Mouse (Mus musculus): ENCODE results near the gene Borcs6. TPM values are rescaled to one million over a fixed set of nuclear protein-coding genes. Genes with fewer than 3 reads are reported as not detected.

Gene Borcs6
- polyA plus RNA-seq, 1 experiment, result 22.1 TPM

DNA sequence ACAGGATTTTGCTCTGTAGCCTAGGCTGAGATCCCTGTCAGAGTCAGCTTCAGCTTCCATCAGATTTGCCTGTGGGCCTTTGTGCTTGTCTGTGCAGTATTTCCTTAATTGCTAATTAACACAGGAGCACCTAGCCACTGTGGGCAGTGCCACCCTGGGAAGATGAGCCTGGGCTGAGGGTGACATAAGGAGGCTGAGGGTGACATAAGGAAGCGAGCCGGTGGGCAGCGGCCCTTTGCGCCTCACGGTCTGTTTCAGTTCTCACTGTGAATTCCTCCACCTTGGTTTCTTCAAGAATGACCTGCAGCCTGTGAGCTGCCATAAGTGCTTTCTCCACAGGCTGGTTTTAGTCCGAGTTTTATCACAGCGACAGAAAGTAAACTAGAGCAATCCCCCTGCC lies 22.1 kb downstream of the Borcs6 start:
- DNase-seq (ENCODE audit: low read depth), result no peak
- TF ChIP-seq CTCF (IDR thresholded peaks at IDR 0.05; ENCODE audit: borderline replicate concordance, extremely low read depth, insufficient read depth, insufficient read length), result no peak
- TF ChIP-seq POLR2A (IDR thresholded peaks at IDR 0.05; ENCODE audit: borderline replicate concordance, extremely low read depth, insufficient read depth, insufficient read length, poor library complexity, severe bottlenecking), result no peak

DNA sequence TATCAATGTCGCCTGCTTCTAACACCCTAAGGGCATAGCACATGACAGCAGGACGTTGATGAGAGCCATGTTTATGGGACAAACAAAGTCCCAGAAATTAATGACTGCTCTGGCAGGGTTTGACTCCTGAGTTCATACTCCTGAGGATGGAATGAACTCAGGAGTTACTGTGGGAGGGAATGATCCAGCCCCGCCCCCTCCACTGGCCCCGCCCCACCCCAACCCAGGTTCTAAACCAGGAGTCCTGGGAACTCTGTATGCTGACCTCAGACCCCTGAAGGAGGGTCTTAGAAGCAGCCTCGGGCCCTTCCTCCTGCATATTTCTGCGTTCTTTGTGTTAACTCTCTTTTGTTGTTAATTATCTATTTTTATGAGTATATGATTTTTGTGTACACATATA lies 26.1 kb downstream of the Borcs6 start:
- no peak for TF ChIP-seq POLR2A (IDR thresholded peaks at IDR 0.05; ENCODE audit: borderline replicate concordance, extremely low read depth, insufficient read depth, insufficient read length, poor library complexity, severe bottlenecking)
- TF ChIP-seq CTCF (IDR thresholded peaks at IDR 0.05; ENCODE audit: borderline replicate concordance, extremely low read depth, insufficient read depth, insufficient read length), result no peak
- no peak for DNase-seq (ENCODE audit: low read depth)

DNA sequence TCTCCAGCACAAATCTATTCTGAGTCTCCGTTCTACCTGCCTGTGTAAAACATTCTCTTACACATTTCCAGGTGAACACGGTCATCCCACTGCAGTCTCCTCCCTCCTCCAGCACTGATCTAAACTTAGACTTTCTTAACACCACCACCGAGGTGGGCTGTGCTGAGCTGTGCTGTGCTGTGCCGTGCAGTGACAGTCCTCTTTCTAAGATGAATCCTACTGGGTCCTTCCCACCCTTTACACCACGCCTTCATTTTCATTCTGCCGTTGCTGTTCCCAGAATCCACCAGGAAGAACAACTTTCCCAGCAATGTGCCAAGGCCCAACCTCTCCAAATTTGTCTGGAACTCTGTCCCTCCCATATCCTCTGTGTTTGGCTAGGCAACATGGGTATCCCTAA lies 26.9 kb downstream of the Borcs6 start:
- TF ChIP-seq POLR2A (IDR thresholded peaks at IDR 0.05; ENCODE audit: borderline replicate concordance, extremely low read depth, insufficient read depth, insufficient read length, poor library complexity, severe bottlenecking) (no peak), CTCF (IDR thresholded peaks at IDR 0.05; ENCODE audit: borderline replicate concordance, extremely low read depth, insufficient read depth, insufficient read length) (no peak)
- no peak for DNase-seq (ENCODE audit: low read depth)

DNA sequence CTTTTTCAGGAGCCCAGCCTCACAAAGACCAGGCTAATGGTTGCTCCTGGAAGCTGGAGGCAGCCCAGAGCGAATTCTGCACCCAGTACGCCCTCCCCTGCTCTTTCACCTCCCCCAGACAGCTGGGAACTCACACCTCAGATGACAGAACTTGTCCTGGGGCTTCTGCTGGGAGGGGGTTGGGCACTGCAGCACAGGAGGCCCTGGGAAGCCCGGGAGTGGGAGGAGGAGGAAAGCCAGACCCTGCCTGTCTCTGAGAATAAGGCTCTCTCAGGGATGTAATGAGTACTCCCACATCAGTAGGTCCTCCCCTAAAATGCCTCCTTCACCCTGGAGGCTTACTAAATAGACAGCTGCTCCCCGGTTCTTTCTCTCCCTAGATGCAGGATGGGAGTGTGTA lies 27.6 kb downstream of the Borcs6 start:
- TF ChIP-seq CTCF (IDR thresholded peaks at IDR 0.05; ENCODE audit: borderline replicate concordance, extremely low read depth, insufficient read depth, insufficient read length) (no peak), POLR2A (IDR thresholded peaks at IDR 0.05; ENCODE audit: borderline replicate concordance, extremely low read depth, insufficient read depth, insufficient read length, poor library complexity, severe bottlenecking) (no peak)
- DNase-seq (ENCODE audit: low read depth), result peak; percentile 4

DNA sequence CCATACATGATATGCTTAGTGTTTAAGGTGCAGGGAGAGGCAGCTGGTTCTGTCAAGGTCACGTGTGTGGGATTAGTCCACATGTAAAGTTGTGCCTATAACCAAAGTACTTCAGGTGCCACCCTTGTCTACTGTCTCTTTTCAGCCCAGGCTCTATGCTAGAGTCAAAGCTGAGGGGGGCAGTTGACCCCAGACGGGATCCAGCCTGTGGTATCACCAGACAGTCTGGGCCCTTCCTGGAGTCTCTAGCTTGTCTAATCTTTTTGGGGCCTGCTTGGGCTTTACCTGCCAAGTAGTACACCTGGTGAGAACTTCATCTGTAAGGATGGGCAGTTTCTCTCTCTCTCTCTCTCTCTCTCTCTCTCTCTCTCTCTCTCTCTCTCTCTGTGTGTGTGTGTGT lies 28.1 kb downstream of the Borcs6 start:
- peak; percentile 1 for DNase-seq (ENCODE audit: low read depth)
- TF ChIP-seq POLR2A (IDR thresholded peaks at IDR 0.05; ENCODE audit: borderline replicate concordance, extremely low read depth, insufficient read depth, insufficient read length, poor library complexity, severe bottlenecking) (no peak), CTCF (IDR thresholded peaks at IDR 0.05; ENCODE audit: borderline replicate concordance, extremely low read depth, insufficient read depth, insufficient read length) (no peak)

DNA sequence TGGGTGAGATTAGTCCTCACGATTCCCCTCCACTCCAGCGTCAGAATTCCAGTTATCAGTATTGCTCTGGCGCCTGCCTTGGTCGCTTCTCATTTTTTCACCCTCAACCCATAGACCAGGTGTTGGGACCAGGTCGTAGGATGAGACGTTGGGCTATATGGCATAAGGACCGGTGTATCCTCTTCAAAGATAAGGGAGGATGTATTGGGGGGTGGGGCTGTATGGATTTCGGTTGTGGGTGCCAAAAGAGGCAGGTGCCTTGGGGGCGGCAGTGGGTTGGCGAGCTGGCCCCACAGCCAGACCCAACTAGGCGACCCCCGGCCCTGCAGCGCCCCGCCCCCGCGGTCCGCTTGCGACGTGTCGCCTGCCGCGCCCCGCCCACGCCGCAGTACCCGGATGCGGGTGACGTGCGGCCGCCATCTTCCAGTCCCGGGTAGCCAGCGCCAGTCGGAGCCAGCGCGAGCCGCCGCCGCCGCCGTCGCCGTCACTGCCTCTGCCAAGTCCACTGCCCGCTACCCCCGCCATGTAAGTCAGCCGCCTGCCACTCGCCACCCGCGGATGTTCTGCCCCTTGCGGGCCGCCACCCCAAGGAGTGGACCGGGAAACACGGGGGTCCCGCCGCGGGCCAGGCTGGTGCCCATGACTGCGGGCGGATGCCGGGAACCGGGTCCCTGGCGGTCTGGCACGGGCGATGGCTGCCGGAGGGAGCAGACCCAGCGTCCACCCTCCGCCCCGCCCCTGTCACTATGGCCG lies 28.8 kb downstream of the Borcs6 start, which contains the start of gene Vamp2:
Gene Vamp2, plus strand, starts transcription at position 388 of the 753 bp plus-strand sequence.
- TF ChIP-seq CTCF (IDR thresholded peaks at IDR 0.05; ENCODE audit: borderline replicate concordance, extremely low read depth, insufficient read depth, insufficient read length) (no peak), POLR2A (IDR thresholded peaks at IDR 0.05; ENCODE audit: borderline replicate concordance, extremely low read depth, insufficient read depth, insufficient read length, poor library complexity, severe bottlenecking) (peak; percentile 73)
- DNase-seq (ENCODE audit: low read depth), result peak; percentile 97

DNA sequence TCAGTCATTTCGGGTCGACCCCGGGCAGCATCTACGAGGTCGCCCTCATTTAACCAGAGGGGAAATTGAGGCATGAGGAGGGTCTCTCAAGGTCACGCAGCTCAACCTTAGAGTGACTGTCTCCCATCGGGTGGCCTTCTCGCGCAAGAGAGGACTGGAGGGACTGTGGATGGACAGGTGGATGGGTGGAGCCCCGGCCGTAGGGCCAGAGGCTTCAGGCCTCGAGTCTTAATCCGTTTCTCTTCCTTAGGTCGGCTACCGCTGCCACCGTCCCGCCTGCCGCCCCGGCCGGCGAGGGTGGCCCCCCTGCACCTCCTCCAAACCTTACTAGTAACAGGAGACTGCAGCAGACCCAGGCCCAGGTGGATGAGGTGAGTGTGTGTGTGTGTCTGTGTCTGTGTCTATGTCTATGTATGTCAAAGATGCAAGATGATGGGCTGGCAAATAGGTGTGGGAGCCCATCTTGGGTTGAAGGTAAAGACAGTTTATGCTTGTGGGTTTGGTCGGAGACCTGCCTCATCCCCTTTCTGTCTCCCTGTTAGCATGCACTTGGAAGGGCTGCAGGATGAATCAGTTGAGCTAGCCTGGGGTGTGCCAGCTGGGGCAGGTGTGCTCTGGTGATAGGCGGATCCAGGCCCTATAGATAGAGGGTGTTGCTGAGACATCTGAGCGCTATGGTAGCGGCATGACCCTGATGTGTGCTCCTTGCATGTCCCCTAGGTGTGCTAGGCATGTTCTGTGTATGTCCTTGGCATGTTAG lies 29.5 kb downstream of the Borcs6 start:
- peak; percentile 25 for DNase-seq (ENCODE audit: low read depth)
- no peak for TF ChIP-seq POLR2A (IDR thresholded peaks at IDR 0.05; ENCODE audit: borderline replicate concordance, extremely low read depth, insufficient read depth, insufficient read length, poor library complexity, severe bottlenecking)
- TF ChIP-seq CTCF (IDR thresholded peaks at IDR 0.05; ENCODE audit: borderline replicate concordance, extremely low read depth, insufficient read depth, insufficient read length), result no peak

DNA sequence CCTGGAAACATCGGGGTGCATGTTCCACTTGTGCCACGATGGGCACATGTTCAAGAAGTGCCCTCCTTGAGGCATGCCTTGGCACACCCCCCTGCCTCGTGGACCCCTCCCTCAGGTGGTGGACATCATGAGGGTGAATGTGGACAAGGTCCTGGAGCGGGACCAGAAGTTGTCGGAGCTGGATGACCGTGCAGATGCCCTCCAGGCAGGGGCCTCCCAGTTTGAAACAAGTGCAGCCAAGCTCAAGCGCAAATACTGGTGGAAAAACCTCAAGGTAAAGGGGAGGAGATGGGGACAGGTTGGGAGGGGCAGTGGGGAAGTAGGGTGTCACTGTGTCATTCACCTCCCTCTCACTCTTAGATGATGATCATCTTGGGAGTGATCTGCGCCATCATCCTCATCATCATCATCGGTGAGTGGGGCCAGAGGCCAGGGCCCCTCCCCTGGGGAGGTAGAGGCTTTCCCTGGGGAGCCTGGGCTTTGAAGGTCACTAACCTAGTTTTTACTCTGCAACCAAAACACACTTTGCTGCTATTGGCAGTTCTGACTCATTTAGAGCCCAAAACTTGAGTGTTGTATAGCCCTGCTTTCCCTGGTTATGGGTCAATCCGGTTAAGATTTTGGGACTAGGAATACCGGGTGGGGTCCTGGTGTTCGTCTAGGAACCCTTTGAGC lies 30.2 kb downstream of the Borcs6 start:
- no peak for DNase-seq (ENCODE audit: low read depth)

DNA sequence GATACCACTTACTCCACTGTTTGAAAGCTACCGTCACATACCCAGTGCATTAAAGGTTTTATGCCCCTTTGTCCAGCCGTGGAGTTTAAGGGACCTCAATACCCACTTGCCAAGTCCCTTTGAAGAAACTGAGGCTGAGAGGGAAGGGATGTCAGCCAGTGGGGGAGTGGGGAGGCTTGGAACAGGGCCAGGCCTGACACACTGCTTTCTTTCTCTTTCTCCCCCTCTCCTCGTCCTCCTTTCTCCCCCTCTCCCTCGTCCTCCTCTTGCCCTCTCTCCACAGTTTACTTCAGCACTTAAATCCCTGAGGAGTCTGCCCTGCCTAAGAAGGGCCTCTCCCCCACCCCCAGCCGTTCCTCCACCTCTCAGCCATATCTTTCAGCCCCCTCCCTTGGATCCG lies 30.9 kb downstream of the Borcs6 start:
- TF ChIP-seq CTCF (IDR thresholded peaks at IDR 0.05; ENCODE audit: borderline replicate concordance, extremely low read depth, insufficient read depth, insufficient read length), result no peak
- no peak for TF ChIP-seq POLR2A (IDR thresholded peaks at IDR 0.05; ENCODE audit: borderline replicate concordance, extremely low read depth, insufficient read depth, insufficient read length, poor library complexity, severe bottlenecking)
- DNase-seq (ENCODE audit: low read depth), result no peak

More for the DNA sequence above, 30.2 kb downstream of the Borcs6 start:
- TF ChIP-seq CTCF (IDR thresholded peaks at IDR 0.05; ENCODE audit: borderline replicate concordance, extremely low read depth, insufficient read depth, insufficient read length), result no peak

DNA sequence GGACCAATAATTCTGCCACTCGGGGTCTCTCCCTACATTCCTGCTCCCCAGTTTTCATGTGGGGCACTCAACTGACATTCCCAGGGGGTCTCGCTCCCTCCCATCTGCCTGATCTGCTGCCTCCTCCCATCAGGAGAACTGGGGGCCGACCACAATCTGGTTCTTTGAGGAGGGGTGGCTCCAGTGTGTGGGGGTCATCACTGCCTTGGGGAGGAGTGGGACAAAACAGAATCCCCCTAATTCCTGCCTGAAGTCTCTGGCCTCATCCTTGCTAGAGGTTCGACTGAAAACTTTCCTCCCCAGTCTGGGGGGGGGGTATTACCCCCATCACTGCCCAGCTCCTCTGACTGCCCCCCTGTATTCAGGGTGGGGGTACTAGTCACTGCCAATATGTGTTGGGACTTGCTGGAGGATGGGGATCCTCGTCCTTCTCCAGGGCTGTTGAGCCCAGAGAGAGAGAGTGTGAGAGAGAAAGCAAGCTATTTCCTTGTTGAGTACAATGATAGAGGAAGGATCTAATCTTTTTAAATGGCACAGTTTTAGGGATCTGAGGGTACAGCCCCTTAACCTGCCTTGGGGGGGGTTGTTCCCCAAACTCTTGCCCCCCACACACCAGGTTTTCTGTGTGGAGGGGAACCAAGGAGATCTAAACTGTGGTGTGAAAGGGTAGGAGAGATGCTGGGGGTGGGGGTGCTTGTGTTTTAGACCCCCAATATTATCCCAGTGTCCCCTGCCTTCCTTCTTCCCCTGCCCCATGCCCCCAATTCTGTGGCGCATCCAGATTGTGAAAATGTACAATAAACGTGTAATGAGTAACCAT lies 32.3 kb downstream of the Borcs6 start:
- TF ChIP-seq CTCF (IDR thresholded peaks at IDR 0.05; ENCODE audit: borderline replicate concordance, extremely low read depth, insufficient read depth, insufficient read length) (no peak), POLR2A (IDR thresholded peaks at IDR 0.05; ENCODE audit: borderline replicate concordance, extremely low read depth, insufficient read depth, insufficient read length, poor library complexity, severe bottlenecking) (no peak)
- no peak for DNase-seq (ENCODE audit: low read depth)

DNA sequence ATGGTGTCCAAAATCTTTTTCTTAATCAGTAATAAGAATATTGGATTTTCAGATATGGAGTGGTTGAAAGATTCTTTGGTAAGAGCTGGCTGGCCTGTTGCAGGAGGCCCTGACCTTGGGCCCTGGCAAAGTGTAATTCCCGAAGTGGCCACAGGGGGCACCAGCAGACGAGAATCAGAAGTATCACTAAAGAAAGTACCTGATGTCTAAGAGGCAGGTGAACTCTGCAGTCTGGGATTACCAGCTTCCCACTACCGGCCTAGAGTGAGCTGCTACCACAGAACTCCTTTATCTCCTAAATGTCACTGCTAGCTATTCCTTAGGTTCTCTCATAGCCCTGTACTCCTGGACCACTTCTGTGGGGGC lies 32.9 kb downstream of the Borcs6 start:
- DNase-seq (ENCODE audit: low read depth), result peak; percentile 69
- TF ChIP-seq CTCF (IDR thresholded peaks at IDR 0.05; ENCODE audit: borderline replicate concordance, extremely low read depth, insufficient read depth, insufficient read length) (peak; percentile 86), POLR2A (IDR thresholded peaks at IDR 0.05; ENCODE audit: borderline replicate concordance, extremely low read depth, insufficient read depth, insufficient read length, poor library complexity, severe bottlenecking) (no peak)

Data from brain, embryonic 14.5 days (tissue).